Mouse (Mus musculus) liver (tissue): ENCODE results near the gene Ncbp3.
"Not testable (repeated sequence)": the region's sequence is repeated elsewhere in the genome, so short reads cannot be mapped to it uniquely, and the experiment has no call there.

ENCODE experiments used
- DNase-seq: peaks from one replicate; pipeline ENCODE4 v3.0.0-alpha.2; 2020; ENCODE audit warnings: mixed read lengths

Ncbp3 gene

DNA sequence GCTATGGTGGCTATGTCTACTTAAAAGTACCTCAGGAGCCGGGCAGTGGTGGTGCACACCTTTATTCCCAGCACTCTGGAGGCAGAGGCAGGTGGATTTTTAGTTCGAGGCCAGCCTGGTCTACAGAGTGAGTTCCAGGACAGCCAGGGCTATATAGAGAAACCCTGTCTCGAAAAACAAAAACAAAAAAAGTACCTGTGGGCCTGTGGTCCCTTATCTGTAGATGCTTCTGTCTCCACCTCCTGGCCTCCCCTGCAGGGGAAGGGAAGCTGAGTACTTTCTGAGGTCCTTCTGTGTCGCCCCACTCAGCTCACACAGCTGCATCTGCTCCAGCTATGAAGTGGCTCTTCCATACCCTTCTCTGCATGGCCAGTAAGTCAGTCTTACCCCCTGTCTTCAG lies 42.7 kb downstream of the Ncbp3 start, which contains the start of gene Itgae:
Gene Itgae (plus strand): TSS at position 301 of the 400 bp plus-strand sequence.
- DNase-seq, result no peak

DNA sequence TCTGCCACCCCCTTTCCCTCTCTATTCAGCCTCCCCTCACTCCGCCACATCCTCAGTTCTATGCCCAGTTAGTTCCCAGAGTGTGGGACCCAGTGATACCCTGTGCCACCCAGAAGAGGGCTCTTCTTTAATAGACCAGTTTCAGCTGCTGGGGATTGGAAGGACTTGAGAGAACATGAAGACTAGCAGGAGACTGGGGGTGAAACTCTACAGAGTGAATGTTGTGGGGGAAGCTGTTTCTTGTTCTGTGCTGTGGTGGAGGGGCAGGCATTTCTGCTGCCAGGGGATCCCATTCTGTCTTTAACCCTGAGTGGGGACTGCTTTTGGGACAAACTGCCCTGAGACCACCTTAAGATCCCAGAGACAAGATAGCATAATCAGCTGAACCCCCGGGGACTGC lies 43.2 kb downstream of the Ncbp3 start:
- DNase-seq, result no peak

DNA sequence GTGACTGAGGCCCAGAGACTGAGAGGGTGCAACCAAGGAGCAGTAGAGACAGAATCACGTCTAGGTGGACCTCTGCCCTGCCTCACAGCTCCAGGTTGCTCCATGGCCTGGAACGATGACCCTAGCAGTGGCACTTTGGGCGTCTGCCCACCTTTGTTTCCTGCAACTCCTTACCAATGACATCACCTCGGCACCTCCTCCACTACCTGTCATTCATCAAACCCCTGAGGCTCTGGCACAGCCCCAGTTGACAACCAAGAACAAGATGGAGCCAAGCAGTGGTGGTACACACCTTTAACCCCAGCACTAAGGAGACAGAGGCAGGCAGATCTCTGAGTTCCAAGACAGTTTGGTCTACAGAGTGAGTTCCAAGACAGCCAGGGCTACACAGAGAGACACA lies 44.5 kb downstream of the Ncbp3 start:
- no peak for DNase-seq

DNA sequence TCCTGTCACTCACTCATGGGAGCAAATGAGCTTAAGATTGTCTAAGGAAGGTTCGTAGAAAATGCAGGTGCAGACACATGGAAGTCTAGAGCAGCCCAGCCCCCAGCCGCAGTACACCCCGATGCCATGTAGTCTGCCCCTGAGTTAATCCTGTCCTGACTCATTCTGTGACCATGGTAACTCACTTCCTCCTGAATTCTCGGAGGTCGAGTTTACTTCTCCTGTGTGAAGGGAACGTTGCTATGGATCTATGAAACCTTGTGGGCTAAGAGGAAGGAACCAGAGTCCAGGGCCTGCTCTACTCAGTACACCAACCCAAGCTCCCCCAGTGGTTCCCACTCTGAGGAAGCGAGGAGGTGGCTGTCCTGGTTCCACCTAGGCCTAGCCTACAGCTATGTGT lies 45.3 kb downstream of the Ncbp3 start:
- no peak for DNase-seq

DNA sequence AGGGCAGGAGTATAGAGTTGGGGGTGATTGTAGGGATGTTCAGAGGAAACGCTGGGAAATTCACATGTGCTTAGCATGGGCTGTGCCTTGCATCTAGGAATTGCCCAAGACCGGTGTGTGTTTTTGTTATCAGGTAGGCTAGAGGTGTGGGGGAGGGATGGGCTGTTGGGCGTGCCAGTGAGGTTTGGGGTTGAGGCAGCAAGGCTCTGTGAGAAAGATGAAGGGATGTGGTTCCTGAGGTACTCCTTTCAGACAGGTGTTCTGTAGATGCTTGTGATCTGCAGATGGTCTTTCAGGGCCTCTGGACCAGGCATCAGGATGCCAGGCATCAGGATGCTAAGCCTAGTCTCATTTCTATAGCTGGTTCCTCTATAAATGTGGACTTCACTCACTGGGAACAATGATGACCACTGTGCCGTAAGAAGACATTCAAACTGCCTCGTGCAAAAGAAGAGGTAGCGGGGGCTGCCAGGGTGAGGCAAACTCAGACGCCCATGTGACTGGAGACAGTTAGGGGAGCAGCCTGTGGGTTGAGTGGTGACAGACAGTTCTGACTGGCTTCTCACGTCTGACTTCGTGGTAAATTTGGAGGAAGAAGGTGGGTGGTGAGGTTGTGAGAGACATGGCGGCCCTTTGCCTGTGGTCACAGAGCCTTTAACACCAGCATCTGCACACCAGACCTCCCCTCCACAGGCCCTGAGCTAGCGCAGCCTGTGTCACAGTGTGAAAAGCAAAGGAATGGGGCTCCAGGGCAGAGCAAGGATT lies 46.8 kb downstream of the Ncbp3 start:
- DNase-seq, result no peak

DNA sequence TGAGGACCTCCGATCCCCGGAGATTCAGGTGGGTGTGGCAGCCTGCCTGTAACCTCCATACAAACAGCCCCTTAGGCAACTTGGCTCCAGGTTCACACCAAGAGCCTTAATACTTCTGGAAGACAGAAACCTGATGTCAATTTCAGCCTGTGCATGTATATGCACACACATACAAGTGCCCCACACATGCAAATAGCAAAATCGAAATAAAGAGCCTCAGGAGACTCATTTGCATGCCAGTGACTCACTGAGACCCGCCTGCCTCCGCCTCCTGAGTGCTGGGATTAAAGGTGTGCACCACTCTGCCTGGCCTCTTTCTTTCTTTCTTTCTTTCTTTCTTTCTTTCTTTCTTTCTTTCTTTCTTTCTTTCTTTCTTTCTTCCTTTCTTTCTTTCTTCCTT lies 51.3 kb downstream of the Ncbp3 start:
- DNase-seq, result no peak

DNA sequence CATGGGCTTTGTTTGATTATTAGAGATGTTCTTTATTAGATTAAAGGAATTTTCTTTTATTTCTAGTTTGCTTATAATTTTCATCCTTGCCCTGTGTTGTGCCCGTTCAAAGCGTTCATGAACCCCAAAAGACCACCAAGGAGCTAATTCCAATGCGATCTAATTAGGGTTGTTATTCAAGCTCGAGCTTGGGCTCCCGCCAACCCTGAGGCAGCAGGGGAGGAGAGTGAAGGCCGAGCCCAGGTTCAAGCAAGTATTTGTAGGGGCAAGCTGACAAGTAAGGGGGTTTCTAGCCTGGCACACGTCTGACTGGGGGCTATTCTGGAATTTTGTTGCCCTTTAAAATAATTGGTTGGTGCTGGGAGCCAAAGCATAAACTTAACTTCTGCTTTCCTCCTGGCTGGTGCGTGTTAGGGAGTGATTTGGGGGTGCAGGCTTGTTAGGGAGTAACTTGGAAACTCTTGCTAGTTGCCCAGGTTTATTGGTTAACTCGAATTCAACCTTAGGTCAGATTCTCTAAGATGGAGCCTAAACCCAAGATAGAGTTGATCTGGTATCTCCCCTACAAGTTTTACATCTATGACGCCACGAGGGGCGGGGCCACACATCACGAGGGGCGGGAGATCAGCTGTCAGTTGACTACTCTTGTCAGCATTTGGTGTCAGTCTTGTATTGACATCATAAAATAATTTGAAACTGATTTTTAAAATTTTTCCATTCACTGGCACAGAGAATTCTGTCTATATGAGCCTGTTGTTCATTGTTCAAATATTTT lies 52.6 kb downstream of the Ncbp3 start:
- DNase-seq, result no peak

DNA sequence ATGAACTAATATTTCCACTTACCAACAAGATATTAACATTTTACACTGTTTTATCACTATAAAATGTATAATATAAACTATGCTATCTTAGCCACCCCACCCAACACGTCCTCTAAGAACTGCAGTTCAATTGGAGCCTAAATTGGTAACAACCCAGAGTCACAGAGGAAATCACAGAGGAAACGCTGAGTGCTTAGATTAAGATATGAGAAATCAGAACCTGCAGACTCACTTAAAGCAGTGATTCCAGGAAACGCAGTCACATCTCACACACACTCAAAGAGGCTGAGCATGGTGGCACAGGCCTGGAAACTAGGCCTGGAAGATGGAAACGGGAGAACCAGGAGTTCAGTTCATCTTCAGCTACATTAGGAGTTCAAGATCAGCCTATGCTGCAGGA lies 53.7 kb downstream of the Ncbp3 start:
- no peak for DNase-seq

DNA sequence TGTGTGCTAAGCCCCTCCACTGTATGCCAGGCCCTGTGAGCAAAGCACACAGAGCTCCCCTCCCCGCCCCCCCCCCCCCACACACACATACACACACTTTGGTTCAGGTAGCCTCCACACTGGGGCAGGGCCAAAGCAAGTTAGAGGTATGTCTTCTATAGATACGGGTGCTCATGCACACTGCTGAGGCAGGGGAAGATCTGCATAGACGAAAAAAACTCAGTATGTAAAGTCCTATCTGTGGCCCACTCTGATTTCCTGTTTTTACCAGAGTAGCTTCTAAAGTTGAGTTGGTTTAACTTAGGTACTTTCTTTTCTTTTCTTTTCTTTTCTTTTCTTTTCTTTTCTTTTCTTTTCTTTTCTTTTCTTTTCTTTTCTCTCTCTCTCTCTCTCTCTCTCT lies 57.7 kb downstream of the Ncbp3 start:
- DNase-seq, result no peak

DNA sequence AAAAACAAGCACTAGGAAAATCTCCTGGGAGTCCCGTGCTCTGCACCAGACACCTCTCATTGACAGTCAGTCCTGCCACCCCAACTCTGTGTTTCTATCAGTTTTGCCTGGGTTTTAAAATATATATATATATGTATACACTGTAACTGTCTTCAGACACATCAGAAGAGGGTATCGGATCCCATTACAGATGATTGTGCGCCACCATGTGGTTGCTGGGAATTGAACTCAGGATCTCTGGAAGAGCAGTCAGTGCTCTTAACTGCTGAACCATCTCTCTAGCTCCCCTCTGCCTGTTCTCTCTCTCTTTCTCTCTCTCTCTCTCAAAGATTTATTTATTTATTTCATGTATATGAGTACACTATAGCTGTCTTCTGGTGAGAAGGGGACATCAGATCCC lies 59.8 kb downstream of the Ncbp3 start:
- DNase-seq, result not testable (repeated sequence)

DNA sequence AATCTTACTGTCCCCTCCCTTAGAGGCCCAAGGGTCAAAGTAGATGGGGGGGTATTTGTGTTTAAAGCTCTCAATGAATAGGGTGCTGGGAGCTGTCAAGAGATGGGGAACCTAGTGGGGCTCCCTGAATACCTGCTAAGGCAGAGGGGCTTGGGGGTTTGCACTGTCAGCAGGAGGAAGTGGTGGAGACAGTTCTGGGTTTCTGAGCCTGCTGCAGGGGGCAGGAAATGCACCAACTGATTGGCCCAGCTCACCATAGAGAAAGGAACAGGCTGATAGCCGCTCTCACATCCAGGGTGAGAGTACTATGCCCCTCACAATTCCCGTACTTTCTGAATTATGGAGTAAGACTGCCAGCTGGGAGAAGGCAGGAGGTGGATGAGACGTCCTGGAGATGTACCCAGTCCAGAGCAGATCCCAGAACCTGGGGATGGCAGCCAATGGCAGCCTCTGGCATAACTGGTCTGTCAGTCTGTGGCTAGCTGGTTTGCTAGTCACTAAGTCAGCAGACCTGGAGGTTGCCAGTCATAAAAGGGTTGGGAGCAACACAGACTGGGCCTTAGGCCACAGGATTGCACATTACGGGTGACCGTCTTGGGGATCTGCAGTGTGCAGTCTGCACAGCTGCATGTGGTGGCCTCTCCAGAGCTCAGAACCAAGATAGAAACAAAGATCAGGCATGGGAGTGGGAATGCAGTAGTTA lies 60.8 kb downstream of the Ncbp3 start:
- no peak for DNase-seq

DNA sequence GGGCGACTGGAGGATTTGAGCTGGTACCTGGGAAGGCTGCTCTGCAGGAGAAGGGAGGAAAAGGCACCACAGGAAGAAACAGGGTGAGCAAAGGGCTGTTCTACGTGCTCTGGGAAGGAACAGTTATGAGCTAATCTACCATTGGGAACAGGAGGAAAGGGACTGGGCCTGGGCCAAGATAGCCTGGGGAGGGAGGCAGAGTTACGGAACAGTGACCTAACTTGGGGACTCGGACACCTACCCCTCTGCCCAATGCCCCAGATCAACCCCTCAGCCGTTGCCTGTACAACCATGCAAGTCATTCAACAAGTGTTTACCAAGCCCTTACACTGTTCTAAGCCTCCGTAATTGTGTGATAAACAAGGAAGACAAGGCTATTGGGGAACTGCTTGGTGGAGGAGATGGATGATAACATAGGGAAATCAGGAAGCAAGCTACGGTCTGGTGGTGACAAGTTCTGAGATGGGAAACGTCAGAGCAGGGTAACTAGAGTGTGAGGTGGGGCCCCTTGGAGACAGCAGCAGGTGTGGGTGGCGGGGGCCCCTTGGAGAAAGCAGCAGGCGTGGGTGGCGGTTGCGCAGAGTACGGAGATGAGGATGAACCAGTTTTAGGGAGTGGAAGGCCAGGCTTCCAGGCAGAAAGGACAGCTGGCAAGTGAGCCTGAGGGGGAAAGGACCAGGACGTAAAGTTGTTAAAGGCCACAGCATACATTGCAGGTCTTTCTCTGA lies 61.5 kb downstream of the Ncbp3 start:
- DNase-seq, result no peak

DNA sequence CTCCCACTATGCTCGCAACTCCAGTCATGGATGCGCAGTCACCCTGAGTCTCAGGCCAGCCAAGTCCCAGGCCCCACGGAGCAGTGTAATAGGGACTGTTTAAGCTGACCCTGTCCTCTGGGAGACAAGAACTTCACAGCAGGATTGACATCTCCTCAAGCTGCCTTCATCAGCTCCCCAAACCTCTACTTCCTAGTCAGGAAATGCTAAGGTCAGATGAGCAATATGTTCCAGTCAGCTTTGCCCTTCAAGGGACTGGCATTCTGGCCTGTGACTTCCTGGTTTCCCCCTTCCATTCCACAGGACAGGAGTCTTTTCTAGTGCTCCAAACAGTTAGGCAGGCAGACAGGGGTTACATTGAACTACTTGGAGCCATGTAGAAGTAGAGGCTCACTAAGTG lies 62.4 kb downstream of the Ncbp3 start:
- no peak for DNase-seq

DNA sequence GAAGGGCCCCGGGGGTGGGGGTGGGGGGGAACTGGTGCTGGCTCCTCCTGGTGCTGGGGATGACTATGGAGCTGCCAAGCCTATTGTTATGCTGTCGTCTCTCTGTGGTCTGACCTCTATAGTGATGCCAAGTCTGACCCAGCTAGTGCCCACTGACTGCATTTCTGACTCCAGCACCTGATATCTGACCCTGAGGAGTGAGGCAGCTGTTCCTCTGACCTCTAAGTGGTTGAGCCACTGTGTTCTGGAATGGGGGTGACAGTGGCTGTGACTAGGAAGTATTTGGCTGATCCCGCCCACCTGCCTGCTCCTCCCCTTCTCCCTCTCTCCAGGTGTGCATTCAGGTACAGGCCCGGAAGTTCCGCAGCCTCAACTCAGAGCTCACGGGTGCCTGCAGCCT lies 63.8 kb downstream of the Ncbp3 start:
- no peak for DNase-seq

DNA sequence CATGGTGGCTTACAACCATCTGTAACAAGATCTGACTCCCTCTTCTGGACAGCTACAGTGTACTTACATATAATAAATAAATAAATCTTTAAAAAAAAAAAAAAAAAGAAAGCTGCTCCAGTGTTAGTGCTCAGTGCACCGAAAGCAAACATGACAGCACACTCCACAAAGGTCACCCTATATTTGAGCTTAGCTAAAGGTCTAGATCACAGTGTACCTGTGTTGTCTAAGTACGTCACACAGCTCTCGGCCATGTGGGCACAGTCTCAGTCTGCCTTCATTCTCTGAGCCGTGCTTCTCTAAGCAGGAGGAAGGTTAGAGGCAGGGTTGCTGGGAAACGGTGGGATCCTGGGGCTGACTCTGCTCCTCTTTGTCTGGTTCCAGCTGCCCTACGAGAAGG lies 78.9 kb downstream of the Ncbp3 start:
- no peak for DNase-seq

DNA sequence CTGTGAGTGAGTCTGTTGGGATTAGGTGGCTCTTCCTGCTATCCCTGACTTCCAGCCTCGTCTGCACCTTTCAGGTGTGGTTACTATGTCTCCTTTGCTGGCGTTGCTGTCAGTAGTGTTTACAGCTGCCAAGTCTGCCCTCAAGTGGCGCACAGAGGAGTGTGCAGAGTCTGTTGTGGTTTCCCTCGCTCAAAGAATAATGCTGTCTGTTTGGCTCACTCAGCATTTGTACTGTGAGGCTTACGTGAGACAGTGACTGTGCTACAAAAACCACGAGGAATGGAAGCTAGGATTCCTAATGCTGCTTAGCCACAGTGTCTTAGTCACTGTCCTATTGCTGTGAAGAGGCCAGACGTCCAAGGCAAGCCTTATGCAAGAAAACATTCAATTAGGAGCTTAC lies 83.4 kb downstream of the Ncbp3 start:
- DNase-seq, result no peak

DNA sequence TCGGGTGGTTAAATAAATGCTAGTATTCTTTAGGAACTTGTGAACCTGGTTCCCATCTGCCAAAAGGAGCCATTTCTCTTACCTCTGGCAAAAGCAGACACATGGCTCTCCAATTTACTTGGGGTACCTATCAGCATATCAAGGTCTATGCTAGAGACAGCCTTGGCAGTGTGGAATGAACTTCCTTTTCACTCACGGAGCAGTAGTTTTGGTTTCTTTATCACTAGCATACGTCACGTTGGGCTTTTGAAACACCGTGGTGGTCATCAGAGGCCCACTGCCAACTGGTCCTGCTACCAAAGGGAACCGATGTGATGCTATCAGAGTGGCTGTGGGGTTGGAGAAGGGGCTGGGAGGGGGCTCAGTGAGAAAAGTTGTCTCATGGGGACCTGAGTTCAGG lies 85.4 kb downstream of the Ncbp3 start:
- DNase-seq, result no peak

DNA sequence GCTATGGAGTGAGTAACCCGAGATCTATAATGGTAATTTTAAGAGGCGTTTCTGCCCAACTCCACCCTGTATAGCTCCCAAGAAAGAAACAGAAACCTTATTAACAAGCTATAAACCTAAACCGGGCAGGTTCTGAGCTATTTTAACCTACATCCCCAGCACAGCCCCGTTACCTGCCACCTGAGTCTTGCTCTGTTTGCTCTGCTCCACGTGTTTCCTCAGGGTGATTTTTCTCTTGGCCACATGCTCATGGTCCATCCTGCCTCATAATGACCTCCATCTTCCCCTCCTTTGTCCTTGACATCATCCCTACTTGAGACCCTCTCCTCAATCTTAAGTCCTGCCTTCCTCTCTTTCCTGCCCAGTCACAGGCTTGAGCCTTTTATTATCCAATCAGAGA lies 86.6 kb downstream of the Ncbp3 start:
- no peak for DNase-seq

DNA sequence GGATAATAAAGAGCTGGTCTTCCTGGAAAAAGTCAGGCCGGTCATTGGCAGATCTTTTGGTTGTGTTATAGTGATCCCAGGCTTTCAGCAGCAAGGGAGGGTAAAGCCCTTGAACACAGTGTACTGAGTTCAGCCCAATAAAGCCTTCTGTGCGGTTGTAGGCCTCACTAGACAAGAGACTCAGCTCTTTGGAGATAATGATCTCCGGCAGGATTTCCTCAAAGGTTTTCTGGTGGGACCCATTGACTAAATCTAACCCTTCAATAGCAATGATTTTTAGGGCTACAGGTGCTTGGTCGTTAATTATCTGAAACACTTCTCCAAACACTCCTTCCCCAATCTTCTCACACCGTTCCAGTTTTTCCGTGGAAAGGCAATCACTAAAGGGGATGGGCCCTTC lies 89.0 kb downstream of the Ncbp3 start:
- no peak for DNase-seq

DNA sequence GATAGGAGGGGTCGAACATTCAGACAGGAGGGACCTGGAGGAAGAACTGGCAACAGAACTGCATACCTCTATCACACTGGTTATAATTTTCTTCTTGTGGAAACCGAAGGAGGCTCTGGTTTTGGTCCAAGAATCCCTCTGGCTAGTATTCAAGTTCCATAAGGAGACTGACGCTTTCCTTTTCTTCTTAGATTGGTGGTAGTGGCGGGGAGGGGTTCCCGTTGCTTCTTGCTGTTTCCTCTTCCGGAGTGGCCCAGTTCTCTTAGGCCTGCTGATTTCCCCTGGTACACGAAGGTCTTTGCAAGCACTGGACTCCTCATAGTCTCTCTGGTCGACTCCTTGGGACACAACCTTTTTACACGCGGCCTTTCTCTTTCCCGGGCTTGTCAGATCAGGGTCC lies 89.5 kb downstream of the Ncbp3 start:
- DNase-seq, result peak; percentile 22

DNA sequence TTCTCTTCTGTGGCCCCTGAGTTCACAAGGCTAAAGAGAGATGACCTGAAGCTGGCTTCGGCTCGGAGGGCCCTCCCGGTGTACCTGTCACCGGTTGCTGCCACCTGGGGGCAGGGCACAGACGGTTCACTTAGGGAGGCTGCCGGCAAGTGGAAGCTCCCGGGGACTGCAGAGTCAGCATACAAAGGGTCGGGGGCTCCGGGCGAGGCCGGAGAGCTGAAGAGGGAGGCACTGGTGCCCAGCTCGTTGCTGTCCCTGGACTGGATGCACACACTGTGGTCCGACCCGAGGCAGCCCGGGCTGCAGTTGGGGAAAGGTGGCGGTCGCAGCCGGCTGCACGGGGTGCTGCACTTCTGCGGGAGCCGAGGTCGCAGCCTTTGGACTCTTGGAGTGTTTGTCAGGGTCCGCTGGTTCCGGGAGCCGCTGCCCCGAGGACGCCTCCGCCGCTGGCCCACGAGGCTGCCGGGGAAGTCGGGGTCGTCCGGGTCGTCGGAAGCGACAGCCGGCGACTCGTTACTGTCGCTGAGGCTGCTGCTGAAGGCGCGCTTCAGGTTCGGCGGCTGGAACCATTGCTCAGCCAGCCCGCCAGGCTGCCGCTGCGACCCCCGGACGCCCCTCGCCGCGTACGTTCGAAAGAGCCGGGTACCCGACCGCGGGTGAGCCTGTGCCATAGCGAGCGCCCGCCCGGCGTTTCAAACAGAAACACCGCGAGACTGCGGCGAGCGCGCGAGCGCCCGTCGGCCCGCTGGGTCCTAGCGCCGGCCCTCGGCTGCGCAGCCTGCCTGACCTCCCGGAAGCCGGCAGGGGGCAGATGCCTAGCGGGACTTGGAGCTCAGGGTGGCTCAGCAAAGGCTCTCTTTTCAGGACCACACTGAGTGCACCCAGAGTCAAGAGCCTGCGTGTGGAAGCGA lies 90.3 kb downstream of the Ncbp3 start, which contains the start of gene Haspin:
Gene Haspin (minus strand): TSS at position 704 of the 911 bp plus-strand sequence.
- peak; percentile 94 for DNase-seq
